Mouse (Mus musculus) erythroblast, embryonic 14.5 days (primary cell): Measurements from ENCODE around the gene Tiam1.

Experiments used
- GATA1 ChIP-seq: IDR thresholded peaks from 2 replicates; pipeline ENCODE4 v1.6.1; 2012; ENCODE audit warnings: low read length, inconsistent platforms, mixed read lengths
- TAL1 ChIP-seq: IDR thresholded peaks from 3 replicates; pipeline ENCODE4 v1.6.1; 2012; ENCODE audit warnings: low read length, inconsistent platforms, mixed read lengths

DNA sequence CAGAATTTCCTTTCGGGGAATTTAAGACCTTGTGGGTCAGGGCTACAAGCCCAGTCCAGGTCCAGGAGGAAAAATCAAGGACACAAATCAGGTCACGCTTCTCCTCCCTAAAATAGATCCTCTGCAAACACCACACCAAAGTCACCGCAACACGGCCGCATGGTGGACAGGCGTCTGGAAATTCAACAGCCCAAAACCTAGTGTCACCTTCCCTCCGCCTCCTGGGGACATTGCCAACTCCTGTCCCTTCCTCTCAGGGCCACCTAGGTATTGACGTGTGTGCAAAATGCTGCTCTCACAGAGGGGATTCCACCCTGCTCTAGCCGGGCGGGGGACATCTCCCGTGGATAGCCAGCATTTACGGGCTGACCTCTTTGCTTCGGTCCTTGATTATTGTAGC, 21.8 kb downstream of the Tiam1 start:
- TF ChIP-seq GATA1 (no peak), TAL1 (no peak)
